Mouse (Mus musculus): ENCODE results near the gene Senp3. TPM values are rescaled to one million over a fixed set of nuclear protein-coding genes. Genes with fewer than 3 reads are reported as not detected.
"Not testable (repeated sequence)": the region's sequence is repeated elsewhere in the genome, so short reads cannot be mapped to it uniquely, and the experiment has no call there.

Gene Senp3
- 10 to 100 TPM; 30.4 to 31.8 TPM for total RNA-seq (2021)

DNA sequence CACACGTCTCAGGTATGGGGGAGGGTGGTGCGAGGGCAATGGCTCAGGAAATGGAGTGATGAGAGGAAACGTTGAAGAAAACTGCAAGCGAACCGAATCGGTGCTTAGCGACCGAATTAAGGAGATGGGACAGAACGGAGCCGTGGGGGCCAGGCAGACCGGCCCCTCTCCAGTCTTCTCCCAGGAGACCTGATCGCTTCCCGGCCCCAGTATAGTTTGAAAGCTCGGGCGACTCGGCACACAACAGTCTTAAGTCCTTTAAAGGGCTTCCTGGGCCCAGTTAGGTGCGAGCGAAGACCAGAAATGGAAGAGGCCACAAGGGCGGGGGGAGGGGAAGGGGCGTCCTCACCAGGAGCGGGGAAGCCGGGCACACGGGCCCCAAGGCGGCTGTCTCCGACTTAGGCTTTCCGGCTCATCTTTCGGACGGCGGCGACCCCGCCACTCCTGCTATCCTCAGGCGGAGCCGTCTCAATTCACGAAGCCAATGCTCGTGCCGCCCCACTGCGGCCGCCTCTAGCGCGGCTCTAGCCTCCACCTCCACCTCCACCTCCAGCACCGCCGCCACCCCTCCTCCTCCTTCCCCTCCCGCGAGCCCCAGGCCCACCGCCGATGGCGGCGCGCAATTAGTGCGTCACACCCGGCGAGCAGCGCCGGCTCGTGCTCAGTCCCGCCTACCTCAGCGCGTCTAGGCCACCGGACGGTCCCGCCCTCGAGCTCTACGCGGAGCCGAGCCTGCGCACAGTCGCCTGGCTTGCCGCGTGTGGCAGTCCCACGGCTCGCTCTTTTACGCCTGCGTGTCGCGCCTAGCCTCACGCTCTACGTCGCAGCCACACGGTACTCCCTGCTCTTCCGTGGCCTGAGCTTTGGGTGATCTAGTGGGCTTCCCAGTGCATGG lies at the start of gene Senp3:
Gene Senp3, minus strand, starts transcription at position 771 of the 895 bp plus-strand sequence.
- intact Hi-C loops (cut with DNase I) = loop anchor here (1.0 to 5.0 kb wide), 6 partner anchors 9 to 196 kb away; partner anchors contain the start of genes Eif4a1, Fgf11, Tmem95 and Tnfsfm13
- DNase-seq = peak; percentile 95

DNA sequence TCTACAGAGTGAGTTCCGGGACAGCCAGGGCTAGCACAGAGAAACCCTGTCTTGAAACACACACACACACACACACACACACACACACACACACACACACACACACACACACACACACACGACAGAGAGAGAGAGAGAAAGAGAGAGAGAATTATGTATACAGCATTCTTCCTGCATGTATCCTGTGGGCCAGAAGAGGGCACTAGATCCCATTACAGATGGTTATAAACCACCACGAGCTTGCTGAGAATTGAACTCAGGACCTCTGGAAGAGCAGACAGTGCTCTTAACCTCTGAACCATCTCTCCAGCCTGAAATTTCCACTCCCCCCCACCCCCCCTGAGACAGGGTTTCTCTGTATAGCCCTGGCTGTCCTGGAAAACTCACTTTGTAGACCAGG lies 49.5 kb upstream of the Senp3 start:
- intact Hi-C loops (cut with DNase I) = loop anchor here (2.0 kb wide), 1 partner anchor 145 kb away; no protein-coding TSS in a partner anchor
- not testable (repeated sequence) for DNase-seq

DNA sequence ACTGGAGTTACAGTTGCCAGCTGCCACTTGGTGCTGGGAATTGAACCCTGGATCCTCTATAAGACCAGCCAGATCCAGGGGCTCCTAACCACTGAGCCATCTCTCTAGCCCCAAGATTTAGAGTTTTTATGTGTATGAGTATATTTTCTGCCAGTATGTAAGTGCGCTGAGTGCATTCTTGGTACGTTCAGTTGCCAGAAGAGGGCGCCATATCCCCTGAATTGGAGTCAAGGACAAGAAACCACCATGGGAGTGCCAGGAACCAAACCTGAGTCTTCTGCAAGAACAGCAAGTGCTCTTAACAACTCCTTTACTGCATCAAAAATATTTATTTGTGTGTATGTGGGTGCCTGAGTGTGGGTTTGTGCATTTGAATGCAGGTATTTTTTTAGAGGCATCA lies 47.2 kb upstream of the Senp3 start:
- peak; percentile 49 to 70 for DNase-seq
- intact Hi-C loops (cut with DNase I) = no loop called here

DNA sequence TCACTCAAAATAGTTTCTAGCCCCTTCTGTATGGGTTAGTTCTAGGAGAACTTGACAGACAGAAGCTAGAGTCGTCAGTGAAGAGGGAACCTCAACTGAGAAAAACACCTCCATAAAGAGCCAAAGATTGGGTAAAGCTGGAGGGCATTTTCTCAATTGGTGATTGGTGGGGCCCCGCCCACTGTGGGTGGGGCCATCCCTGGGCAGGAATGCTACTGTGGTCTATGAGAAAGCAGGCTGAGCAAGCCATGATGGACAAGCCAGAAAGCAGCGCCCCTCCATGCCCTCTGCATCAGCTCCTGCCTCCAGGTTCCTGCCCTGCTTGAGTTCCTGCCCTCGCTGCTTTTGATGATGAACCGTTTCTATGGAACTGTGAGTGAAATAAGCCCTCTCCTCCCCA lies 44.1 kb upstream of the Senp3 start:
- intact Hi-C loops (cut with DNase I) = no loop called here
- no peak for DNase-seq

DNA sequence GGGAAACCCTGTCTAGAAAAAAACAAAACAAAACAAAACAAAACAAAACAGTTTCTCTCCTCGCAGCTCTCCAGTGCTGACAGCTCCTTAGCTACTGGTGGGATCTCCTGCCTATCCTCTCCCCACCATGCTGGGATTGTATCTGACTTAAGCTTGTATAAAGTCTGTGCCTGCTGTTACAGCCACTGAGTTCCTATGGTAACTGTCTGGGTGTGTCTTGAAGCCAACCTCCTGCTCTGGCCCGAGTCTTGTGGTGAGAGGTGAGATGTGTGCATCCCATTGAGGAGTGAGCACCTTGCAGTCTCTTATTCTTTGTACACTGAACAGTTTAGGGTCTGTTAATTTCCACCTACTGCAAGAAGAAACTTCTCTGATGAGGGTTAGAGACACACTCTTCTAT lies 41.2 kb upstream of the Senp3 start:
- no peak for DNase-seq
- intact Hi-C loops (cut with DNase I) = no loop called here

DNA sequence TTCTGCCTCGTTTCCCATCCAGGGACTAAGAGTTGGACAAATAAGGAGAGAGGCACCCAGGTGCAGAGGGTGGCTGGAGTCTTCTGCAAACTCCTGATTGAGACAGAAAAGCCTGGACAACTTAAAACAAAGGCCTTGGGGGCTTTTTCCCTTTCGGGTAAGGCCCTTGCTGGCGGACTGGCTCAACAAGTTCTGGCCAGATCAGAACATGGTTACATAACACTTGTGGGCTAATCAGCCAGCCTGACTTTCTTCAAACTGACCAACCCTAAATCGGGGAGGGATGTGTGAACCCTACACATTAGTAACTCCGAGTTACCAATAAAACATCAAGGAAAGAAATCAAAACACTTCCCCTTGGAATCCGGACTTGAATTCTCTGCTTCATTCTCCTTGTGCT lies 39.0 kb upstream of the Senp3 start:
- no peak for DNase-seq
- intact Hi-C loops (cut with DNase I) = no loop called here

DNA sequence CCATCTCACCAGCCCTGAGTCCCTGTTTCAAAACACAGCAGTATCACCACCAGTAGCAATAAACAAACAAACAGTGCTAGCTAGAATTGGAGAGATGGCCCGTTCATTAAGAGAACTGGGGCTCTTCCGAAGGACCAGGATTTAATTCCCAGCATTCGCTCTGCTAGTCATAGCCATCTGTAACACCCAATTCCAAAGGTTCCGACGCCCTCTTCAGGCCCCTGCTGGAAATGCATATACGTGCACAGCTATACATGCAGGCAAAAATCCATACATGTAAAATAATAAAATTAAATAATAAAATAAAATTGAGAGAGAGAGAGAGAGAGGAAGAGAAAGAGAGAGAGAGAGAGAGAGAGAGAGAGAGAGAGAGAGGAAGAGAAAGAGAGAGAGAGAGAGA lies 37.5 kb upstream of the Senp3 start:
- intact Hi-C loops (cut with DNase I) = no loop called here
- DNase-seq = no peak

DNA sequence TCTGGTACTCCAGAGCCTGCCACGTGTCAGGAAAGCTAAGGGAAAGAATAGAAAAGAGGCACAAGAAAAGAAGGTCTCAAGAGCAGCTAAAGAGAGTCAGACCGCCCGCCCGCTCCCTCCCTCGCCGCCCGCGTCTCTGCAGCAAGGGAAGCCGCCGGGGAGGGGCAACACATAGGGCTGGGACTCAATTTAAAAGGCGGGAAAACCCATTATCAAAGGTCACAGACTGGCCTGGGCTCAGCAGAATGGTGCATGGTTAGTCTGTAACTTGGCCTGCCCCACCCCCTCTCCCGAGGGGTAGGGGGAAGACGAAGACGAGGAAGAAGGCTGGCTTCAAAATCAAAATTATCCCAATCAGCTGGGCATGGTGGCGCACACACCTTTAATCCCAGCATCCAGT lies 36.8 kb upstream of the Senp3 start:
- DNase-seq = no peak
- intact Hi-C loops (cut with DNase I) = no loop called here

DNA sequence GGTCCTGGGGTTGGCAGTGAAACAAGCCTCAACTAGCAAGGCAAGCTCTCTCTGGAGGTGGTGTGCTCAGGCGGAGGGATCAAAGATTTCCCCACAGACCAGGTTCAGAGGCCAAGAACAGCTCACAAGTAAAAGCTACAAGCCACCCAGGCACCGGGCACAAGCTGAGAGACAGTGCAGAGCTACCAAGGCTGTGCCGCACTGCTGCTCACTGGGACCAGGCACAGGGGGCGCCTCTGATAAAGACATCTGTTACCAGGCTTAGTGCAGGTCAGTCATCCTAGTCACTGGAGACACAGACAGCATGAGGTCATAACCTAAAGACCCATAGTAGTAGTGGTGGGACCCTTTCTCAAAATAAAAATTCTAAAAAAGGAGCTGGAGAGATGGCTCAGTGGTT lies 35.1 kb upstream of the Senp3 start:
- no peak for DNase-seq
- intact Hi-C loops (cut with DNase I) = no loop called here

DNA sequence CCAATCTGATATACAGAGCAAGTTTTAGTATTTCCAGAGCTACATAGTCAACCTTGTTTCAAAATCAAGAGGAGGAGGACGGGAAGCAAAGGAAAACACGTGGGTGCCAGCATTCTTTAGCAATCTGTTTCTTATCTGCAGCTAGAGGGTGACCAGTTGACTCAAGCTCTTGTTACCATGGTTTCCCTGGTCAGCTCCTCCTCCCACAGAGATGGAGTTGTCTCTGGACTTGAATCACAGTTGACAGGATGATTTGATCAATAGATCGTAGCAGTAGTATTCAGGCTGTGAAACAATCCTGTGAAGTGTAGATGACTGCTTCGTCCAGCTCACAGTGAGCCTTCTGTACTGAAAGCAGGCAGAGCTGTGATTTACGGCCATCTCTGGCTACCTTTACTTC lies 34.0 kb upstream of the Senp3 start:
- intact Hi-C loops (cut with DNase I) = loop anchor here (2.0 kb wide), 2 partner anchors 33 to 61 kb away; partner anchors contain the start of genes Senp3 and Sox15
- DNase-seq = no peak

DNA sequence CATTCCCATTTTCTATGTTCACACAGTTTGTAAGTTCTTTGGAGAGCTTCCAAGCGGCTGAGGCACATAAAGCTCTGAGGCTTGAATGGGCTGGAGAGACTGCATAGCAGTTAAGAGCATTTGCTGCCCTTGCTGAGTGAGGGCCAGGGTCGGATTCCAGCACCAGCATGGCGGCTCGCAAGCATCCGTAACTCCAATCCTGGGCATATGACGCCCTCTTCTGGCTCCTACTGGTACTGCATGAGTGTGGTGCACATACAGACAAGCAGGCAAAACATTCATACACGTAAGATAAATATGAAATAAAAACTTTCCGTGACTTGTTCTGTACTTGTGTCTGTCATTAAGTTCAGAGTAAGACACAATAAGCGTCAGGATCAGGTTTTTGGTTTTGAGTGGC lies 33.6 kb upstream of the Senp3 start:
- intact Hi-C loops (cut with DNase I) = loop anchor here (2.0 kb wide), 2 partner anchors 33 to 61 kb away; partner anchors contain the start of genes Senp3 and Sox15
- peak; percentile 38 to 66 for DNase-seq

DNA sequence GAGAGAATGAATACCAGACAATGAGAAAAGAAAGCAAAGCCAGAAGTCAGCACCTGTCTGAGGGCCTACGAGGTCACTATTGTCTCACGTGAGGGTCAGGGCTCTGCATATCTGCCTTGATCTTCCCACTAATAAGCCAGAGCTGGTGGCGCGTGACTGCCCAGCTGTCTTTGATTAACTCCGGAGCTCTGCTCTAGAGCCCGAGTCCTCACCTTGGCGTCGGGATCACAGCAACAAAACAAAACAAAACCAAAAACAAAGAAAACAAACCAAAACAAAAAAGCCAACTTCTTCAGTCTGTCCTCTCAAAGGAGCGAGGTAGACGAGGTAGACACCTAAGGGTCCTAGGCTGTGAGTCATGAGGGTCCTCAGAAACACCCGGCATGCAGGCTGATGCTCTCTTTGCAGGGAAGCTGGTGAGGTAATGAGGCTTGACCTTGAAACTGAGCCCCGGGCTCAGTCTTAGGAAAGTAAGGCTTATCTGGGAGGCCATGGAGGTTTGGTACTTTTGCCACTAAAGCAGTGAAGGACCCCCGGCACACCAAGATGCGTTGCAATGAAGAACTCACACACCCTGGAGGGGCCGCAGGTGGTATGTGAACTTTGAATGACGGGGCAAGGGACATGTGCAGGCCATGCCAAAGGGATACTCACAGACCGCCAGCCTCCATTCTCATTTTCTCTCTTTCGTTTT lies 32.9 kb upstream of the Senp3 start:
- no peak for DNase-seq
- intact Hi-C loops (cut with DNase I) = loop anchor here (2.0 kb wide), 2 partner anchors 32 to 60 kb away; partner anchors contain the start of genes Senp3 and Sox15

DNA sequence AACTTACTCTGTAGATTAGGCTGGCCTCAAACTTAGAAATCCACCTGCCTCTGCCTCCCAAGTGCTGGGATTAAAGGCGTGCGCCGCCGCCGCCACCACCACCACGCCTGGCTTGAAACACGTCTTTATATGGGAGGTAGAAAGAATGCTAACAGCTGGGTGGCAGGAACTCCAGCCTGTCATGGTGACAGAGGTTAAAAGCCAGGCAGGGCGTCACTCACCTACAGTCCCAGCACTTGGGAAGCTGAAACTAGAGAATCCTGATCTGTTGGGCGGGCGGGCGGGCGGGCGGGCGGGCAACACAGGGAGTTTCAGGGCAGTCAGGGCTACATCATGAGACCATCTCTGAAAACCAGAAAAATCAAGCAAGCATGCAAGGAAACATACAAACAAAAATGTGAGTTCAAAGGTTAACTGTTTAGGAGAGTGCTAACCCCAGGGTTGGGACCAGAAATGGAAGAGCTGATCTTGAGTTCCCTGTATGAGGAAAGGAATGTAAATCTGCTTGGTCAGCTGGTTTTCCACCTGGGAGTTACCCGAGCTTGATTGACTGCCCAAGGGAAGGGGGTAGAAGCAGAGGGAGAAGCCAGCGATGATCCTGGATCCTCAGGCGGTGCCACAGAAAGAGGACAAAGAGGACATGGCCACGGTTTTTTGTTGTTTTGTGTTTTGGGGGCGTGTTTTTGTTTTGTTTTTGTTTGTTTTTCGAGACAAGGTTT lies 31.2 kb upstream of the Senp3 start:
- DNase-seq = no peak
- intact Hi-C loops (cut with DNase I) = no loop called here

DNA sequence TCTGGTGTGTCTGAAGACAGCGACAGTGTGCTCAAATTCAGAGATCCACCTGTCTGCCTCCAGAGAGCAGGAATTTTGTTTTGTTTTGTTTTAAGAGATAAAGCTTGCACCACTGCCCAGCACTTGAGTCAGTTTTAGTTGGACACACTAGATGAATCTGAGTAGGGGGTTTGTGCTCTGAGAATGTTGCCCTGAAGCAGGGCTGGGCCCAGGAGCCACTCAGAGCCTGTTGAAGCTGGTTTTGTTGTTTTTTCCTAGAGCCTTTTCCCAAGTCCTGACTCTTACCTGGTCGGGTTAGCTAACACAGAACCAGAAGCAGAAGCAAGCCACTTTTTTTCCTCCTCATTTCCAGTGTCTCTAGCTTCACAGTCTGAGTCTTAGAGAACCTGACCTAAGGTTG lies 29.2 kb upstream of the Senp3 start:
- intact Hi-C loops (cut with DNase I) = no loop called here

DNA sequence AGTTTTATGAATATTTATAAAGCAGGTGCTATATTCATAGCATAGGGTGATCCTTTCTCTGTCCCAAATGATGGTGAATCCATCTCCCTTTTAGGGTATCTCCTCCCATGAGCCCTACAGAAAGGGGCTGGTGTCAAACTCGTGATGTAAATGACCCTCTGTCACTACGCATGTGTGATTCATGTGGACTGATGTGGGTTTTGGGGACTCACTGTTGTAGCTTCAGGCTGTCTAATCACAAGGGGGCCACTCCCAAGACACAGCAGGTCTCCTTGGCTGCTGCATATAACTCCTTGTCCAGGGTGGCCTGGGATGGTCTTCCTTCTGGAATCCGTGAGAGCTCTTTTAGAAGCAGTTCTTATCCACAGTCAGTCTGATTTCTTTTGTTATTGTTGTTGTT lies 28.6 kb upstream of the Senp3 start:
- intact Hi-C loops (cut with DNase I) = no loop called here

More for the DNA sequence above, 29.2 kb upstream of the Senp3 start:
- no peak for DNase-seq

DNA sequence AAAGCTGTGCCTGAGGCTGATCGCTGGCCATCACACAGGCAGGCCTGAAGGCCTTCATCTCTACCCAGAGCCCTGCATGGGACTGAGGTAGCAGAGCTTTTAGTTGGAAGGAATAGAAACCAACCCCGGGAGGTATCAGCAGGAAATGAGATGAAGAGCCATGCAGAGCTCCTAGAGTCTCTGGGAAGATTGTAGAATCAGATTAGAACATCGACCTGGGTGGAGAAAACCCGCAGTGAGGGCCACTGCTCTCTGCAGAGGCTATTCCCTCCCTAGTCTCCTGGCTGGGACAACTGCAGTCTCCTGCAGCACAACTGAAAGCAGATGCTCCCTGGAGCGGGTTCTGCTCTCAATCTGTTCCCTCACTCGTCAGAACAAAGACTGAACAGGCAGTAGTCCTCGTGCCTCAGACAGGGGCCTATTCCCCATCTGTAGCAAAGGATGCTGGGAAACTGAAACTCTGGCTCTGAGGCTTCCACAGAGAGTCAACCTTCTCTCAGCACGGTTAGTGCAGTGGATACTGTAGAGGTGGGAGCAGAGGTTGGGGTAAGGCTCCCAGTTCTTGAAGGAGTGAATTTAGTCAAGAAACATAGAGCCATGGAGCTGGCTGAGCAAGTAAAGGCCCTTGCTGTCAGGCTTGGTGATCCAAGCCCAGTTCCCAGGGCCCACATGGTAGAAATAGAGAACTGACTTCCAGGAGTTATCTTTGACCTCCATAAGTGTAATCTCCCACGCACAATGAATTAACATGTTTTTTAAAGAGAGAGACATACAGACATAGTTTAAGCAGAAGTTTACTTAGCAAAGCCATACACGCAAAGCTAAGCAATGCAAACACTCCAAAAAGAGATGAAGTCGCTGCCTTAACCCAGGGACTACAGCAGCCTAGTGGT lies 27.9 kb upstream of the Senp3 start:
- intact Hi-C loops (cut with DNase I) = no loop called here
- DNase-seq = no peak

More for the DNA sequence above, 28.6 kb upstream of the Senp3 start:
- no peak for DNase-seq

DNA sequence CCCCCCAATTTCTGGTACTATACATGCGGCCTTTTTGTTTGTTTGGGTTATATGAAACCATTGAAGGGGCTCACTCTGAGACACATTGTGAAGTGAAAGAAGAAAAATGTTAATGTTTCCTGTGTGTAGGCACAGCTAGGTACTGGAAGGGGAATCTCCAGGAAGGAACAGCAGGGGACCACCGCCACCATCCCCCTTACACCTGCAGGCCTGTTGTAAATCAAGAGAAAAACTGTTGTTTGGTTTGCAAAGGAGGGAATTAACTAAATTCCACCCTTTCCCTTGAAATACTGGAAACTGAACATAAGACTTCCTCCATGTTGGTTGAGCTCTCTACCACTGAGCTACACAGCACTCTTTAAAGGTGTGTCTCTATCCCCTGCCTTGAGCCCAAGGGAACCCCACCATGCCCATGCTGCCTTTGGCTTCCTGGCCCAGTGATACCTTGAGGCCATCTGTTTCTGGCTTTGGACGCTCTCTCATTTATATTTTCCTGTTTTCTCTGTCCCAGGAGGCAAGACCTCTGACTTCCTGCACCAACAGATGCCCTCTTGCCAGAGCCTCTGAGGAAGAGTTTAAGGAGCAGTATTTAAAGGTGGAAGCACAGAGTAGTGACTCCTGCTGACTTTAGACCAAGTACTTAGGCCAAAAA lies 26.9 kb upstream of the Senp3 start:
- DNase-seq = no peak
- intact Hi-C loops (cut with DNase I) = no loop called here

DNA sequence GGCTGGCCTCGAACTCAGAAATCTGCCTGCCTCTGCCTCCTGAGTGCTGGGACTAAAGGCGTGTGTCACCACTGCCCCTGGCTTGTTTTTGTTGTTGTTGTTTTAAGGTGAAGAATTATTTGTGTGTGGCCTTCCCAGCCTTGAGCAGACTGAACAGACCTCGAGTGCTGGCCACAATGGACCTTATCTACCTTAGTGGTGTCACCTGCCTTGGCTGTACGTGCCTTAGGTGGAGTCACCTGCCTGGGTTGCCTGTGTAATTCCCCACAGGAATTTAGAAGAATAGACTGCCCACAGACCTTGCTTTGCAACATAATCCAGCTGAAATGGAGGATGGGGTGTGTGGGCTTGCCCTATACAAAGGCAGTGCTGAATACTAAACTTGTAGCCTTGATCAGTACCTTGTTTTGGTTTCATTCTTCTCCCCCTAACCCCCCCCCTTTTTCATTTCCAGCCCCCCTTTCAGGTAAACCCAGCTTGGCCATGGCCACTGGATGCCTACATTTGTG lies 26.0 kb upstream of the Senp3 start:
- intact Hi-C loops (cut with DNase I) = no loop called here
- DNase-seq = no peak

DNA sequence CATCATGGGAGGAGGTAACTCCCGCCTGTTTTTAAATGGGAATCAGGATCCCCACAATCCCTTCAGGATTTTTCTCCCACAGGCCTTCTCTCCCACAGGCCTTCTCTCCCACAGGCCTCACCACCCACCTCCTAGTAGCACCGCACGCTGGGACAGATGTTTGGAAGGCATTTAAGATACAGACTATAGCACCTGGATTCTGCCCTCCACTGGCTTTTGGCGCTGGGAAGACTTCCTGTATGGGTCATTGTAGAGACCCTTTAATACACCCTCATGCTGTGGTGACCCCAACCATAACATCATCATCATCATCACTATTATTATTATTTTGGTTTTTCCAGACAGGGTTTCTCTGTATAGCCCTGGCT lies 25.6 kb upstream of the Senp3 start:
- DNase-seq = no peak
- intact Hi-C loops (cut with DNase I) = no loop called here
